Mouse (Mus musculus) heart, embryonic 11.5 days (tissue): ENCODE measurements around the gene Mapkap1. TPM values are rescaled to one million over a fixed set of nuclear protein-coding genes. Genes with fewer than 3 reads are reported as not detected.

Source experiments
- ATAC-seq: fragments of 200-750 bp; cut with Nextera tagmentation; replicated peaks from 2 replicates; pipeline ENCODE4 v1.8.0; 2017; ENCODE audit warnings: moderate library complexity; ENCODE audit not compliant: insufficient number of reproducible peaks, low FRiP score, low TSS enrichment
- H3K27ac ChIP-seq: fragments of 300-500 bp; sonication (generic); 2 replicates; pipeline ENCODE4 v1.5.1; 2014; ENCODE audit warnings: mild to moderate bottlenecking, low read depth, low read length
- H3K27me3 ChIP-seq: fragments of 300-500 bp; sonication (generic); 2 replicates; pipeline ENCODE4 v1.6.1; 2014; ENCODE audit warnings: mild to moderate bottlenecking, low read length, mixed read lengths; ENCODE audit not compliant: control insufficient read depth, insufficient read depth
- H3K36me3 ChIP-seq: fragments of 300-500 bp; sonication (generic); 2 replicates; pipeline ENCODE4 v1.6.1; 2014; ENCODE audit warnings: mild to moderate bottlenecking, low read length, moderate library complexity, mixed read lengths; ENCODE audit not compliant: control insufficient read depth, insufficient read depth
- H3K4me1 ChIP-seq: fragments of 300-500 bp; sonication (generic); 2 replicates; pipeline ENCODE4 v1.6.1; 2014; ENCODE audit warnings: low read length; ENCODE audit not compliant: control insufficient read depth, insufficient read depth
- H3K4me2 ChIP-seq: fragments of 300-500 bp; sonication (generic); 2 replicates; pipeline ENCODE4 v1.6.1; 2014; ENCODE audit warnings: mild to moderate bottlenecking, moderate library complexity
- H3K4me3 ChIP-seq: fragments of 300-500 bp; sonication (generic); 2 replicates; pipeline ENCODE4 v1.5.1; 2014; ENCODE audit warnings: low read depth, low read length
- H3K9ac ChIP-seq: fragments of 300-500 bp; sonication (generic); 2 replicates; pipeline ENCODE4 v1.6.1; 2014; ENCODE audit warnings: mild to moderate bottlenecking, low read depth, low read length, moderate library complexity
- H3K9me3 ChIP-seq: fragments of 300-500 bp; sonication (generic); replicated peaks from 2 replicates; pipeline ENCODE4 v1.6.1; 2016; ENCODE audit warnings: low read length; ENCODE audit not compliant: control insufficient read depth
- WGBS: fragments of 180-500 bp; shearing (Covaris S2); extraction: QIAGEN DNeasy Blood & Tissue Kit; methylation state at CpG from one replicate; pipeline ENCODE4 v1.1.7; 2014; ENCODE audit not compliant: insufficient replicate concordance; 5-methylcytosine and 5-hydroxymethylcytosine counted together
- polyA plus RNA-seq: library from polyadenylated mRNA; unstranded; fragments of >200 nt; fragmentation: Nextera tagmentation; extraction: Ambion mirVana; gene quantifications from 2 replicates; pipeline ENCODE4 v1.2.1, GENCODE M21; 2014

Mapkap1 gene
- 61.7 and 70.3 TPM in 2 replicates for polyA plus RNA-seq

GRCm38 (mm10) chr2:34406601-34407464 lies at the start of gene Mapkap1:
Gene Mapkap1, plus strand, starts transcription at chr2:34406771.
- peak within 1 kb of the TSS; percentile 83 for H3K4me2 ChIP-seq
- ATAC-seq: peak; percentile 98
- peak within 1 kb of the TSS; percentile 100 for H3K4me3 ChIP-seq
- H3K36me3 ChIP-seq: no peaks in the 10 kb centered on the region
- H3K9me3 ChIP-seq: no peaks in the 10 kb centered on the region
- H3K27ac ChIP-seq: peak within 1 kb of the TSS; percentile 50; the same call in 1 of the 2 replicates
- under 1% methylated on average over 64 of the region's 68 CpGs for WGBS
- H3K4me1 ChIP-seq: peaks cover 7% of the 10 kb centered on the region
- no peaks in the 10 kb centered on the region for H3K27me3 ChIP-seq
- H3K9ac ChIP-seq: peak within 1 kb of the TSS; percentile 91

GRCm38 (mm10) chr2:34363678-34364077 lies 42.9 kb upstream of the Mapkap1 start:
- H3K4me3 ChIP-seq: no peak overlapping the region
- WGBS: 19% methylated on average over 1 of the region's 1 CpGs
- no peak overlapping the region for H3K9ac ChIP-seq
- H3K4me1 ChIP-seq: peaks cover 18% of the 10 kb centered on the region
- H3K27me3 ChIP-seq: no peaks in the 10 kb centered on the region
- no peaks in the 10 kb centered on the region for H3K9me3 ChIP-seq
- H3K36me3 ChIP-seq: no peaks in the 10 kb centered on the region
- H3K27ac ChIP-seq: no peak overlapping the region
- ATAC-seq: no peak
- H3K4me2 ChIP-seq: no peak overlapping the region

- H3K27me3 ChIP-seq: no peaks in the 10 kb centered on the region
Observed at GRCm38 (mm10) chr2:34367024-34367423, 39.5 kb upstream of the Mapkap1 start.

GRCm38 (mm10) chr2:34368396-34368795 lies 38.2 kb upstream of the Mapkap1 start:
- peak overlapping the region; percentile 9; the same call in 1 of the 2 replicates for H3K4me3 ChIP-seq
- no peaks in the 10 kb centered on the region for H3K36me3 ChIP-seq
- no peaks in the 10 kb centered on the region for H3K27me3 ChIP-seq
- H3K27ac ChIP-seq: peak overlapping the region; percentile 57; the same call in 1 of the 2 replicates
- H3K4me1 ChIP-seq: peaks cover 5% of the 10 kb centered on the region; the same call in 1 of the 2 replicates
- H3K9me3 ChIP-seq: no peaks in the 10 kb centered on the region
- H3K4me2 ChIP-seq: peak overlapping the region; percentile 50
- ATAC-seq: no peak
- H3K9ac ChIP-seq: no peak overlapping the region
- 19% methylated on average over 6 of the region's 6 CpGs for WGBS

More at GRCm38 (mm10) chr2:34367024-34367423, 39.5 kb upstream of the Mapkap1 start:
- H3K36me3 ChIP-seq: no peaks in the 10 kb centered on the region
- peaks cover 5% of the 10 kb centered on the region; the same call in 1 of the 2 replicates for H3K4me1 ChIP-seq
- H3K9ac ChIP-seq: no peak overlapping the region
- H3K27ac ChIP-seq: no peak overlapping the region
- no peak for ATAC-seq
- no peak overlapping the region for H3K4me3 ChIP-seq
- no peak overlapping the region for H3K4me2 ChIP-seq
- WGBS: 77% methylated on average over 2 of the region's 2 CpGs
- H3K9me3 ChIP-seq: no peaks in the 10 kb centered on the region

- WGBS: 3% methylated on average over 7 of the region's 7 CpGs
- H3K27me3 ChIP-seq: no peaks in the 10 kb centered on the region
- no peaks in the 10 kb centered on the region for H3K36me3 ChIP-seq
- peak overlapping the region; percentile 93 for H3K4me3 ChIP-seq
- H3K9me3 ChIP-seq: no peaks in the 10 kb centered on the region
- peaks cover 5% of the 10 kb centered on the region; the same call in 1 of the 2 replicates for H3K4me1 ChIP-seq
- H3K27ac ChIP-seq: peak overlapping the region; percentile 18; the same call in 1 of the 2 replicates
- peak overlapping the region; percentile 96 for H3K9ac ChIP-seq
- ATAC-seq: no peak
- H3K4me2 ChIP-seq: peak overlapping the region; percentile 94
Observed at GRCm38 (mm10) chr2:34370349-34370724, 36.2 kb upstream of the Mapkap1 start.

GRCm38 (mm10) chr2:34370725-34371440 lies 35.7 kb upstream of the Mapkap1 start:
- peak overlapping the region; percentile 93 for H3K4me3 ChIP-seq
- no peaks in the 10 kb centered on the region for H3K27me3 ChIP-seq
- H3K9me3 ChIP-seq: no peaks in the 10 kb centered on the region
- peak overlapping the region; percentile 94 for H3K4me2 ChIP-seq
- H3K4me1 ChIP-seq: peaks cover 5% of the 10 kb centered on the region; the same call in 1 of the 2 replicates
- H3K27ac ChIP-seq: peak overlapping the region; percentile 99
- no peak for ATAC-seq
- WGBS: under 1% methylated on average over 42 of the region's 42 CpGs
- no peaks in the 10 kb centered on the region for H3K36me3 ChIP-seq
- peak overlapping the region; percentile 96 for H3K9ac ChIP-seq

GRCm38 (mm10) chr2:34371441-34372304 lies 34.9 kb upstream of the Mapkap1 start:
- Histone ChIP-seq H3K9ac (peak overlapping the region; percentile 96), H3K27ac (peak overlapping the region; percentile 99), H3K27me3 (no peaks in the 10 kb centered on the region), H3K9me3 (no peaks in the 10 kb centered on the region), H3K4me3 (peak overlapping the region; percentile 93), H3K4me1 (peaks cover 5% of the 10 kb centered on the region; the same call in 1 of the 2 replicates), H3K4me2 (peak overlapping the region; percentile 94), H3K36me3 (no peaks in the 10 kb centered on the region)
- under 1% methylated on average over 76 of the region's 118 CpGs for WGBS
- peak; percentile 50 for ATAC-seq
